Mouse (Mus musculus): ENCODE measurements around the gene Calhm2. TPM values are rescaled to one million over a fixed set of nuclear protein-coding genes. Genes with fewer than 3 reads are reported as not detected.

Gene Calhm2
- polyA plus RNA-seq, 1 experiment from 2014 or later = 0.69 TPM

GRCm38 (mm10) chr19:47067096-47067882 is 70.8 kb downstream of the Calhm2 start, which contains the start of gene Taf5:
Gene Taf5, plus strand, starts transcription at chr19:47067746.
- peak within 1 kb of the TSS; percentile 65 for H3K4me2 ChIP-seq (ENCODE audit: low read depth)
- peak; percentile 98 for DNase-seq (ENCODE audit: low spot score)
- H3K9ac ChIP-seq (ENCODE audit: low read length) = peak within 1 kb of the TSS; percentile 90
- H3K4me3 ChIP-seq (ENCODE audit: low read depth, low read length) = peak within 1 kb of the TSS; percentile 99
- no peaks in the 10 kb centered on the region; the same call in 1 of the 2 replicates for H3K36me3 ChIP-seq (ENCODE audit: control insufficient read depth, insufficient read depth, low read length)
- peak; percentile 76 for ATAC-seq (ENCODE audit: insufficient read depth, low FRiP score, low TSS enrichment)
- H3K27ac ChIP-seq (ENCODE audit: low read depth, low read length) = peak within 1 kb of the TSS; percentile 75
- H3K9me3 ChIP-seq (ENCODE audit: control insufficient read depth, low read length) = no peaks in the 10 kb centered on the region
- no peaks in the 10 kb centered on the region for H3K27me3 ChIP-seq (ENCODE audit: control insufficient read depth, insufficient read depth, low read length)
- 11% methylated on average over 49 of the region's 49 CpGs for WGBS
- peaks cover 6% of the 10 kb centered on the region; the same call in 1 of the 2 replicates for H3K4me1 ChIP-seq (ENCODE audit: control insufficient read depth, insufficient read depth, low read length)

DNA sequence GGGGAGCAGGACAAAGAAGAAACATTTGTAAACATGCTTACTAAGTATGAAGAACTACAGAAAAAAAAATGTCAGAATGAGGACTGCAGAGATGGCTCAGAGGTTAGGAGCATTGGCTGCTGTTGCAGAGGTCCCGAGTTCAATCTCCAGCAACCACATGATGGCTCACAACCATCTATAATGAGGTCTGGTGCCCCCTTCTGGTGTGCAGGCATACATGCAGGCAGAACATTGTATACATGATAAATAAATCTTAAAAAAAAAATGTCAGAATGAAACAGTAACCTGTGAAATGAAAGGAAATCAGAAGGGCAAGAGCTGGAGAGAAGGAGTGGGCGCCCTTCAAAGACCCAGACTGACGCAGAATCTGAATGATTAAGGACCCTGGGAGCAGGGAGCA is 72.2 kb downstream of the Calhm2 start:
- Histone ChIP-seq H3K9ac (ENCODE audit: low read length) (no peak overlapping the region), H3K4me3 (ENCODE audit: low read depth, low read length) (no peak overlapping the region), H3K4me1 (ENCODE audit: control insufficient read depth, insufficient read depth, low read length) (peaks cover 6% of the 10 kb centered on the region; the same call in 1 of the 2 replicates), H3K4me2 (ENCODE audit: low read depth) (no peak overlapping the region), H3K9me3 (ENCODE audit: control insufficient read depth, low read length) (no peaks in the 10 kb centered on the region), H3K27me3 (ENCODE audit: control insufficient read depth, insufficient read depth, low read length) (no peaks in the 10 kb centered on the region), H3K36me3 (ENCODE audit: control insufficient read depth, insufficient read depth, low read length) (no peaks in the 10 kb centered on the region), H3K27ac (ENCODE audit: low read depth, low read length) (no peak overlapping the region)
- DNase-seq (ENCODE audit: low spot score) = no peak
- ATAC-seq (ENCODE audit: insufficient read depth, low FRiP score, low TSS enrichment) = no peak
- WGBS = 95% methylated on average over 3 of the region's 3 CpGs

GRCm38 (mm10) chr19:47057684-47058083 is 80.4 kb downstream of the Calhm2 start:
- Histone ChIP-seq H3K36me3 (ENCODE audit: control insufficient read depth, insufficient read depth, low read length) (no peaks in the 10 kb centered on the region), H3K27ac (ENCODE audit: low read depth, low read length) (no peak overlapping the region), H3K9me3 (ENCODE audit: control insufficient read depth, low read length) (no peaks in the 10 kb centered on the region), H3K4me2 (ENCODE audit: low read depth) (no peak overlapping the region), H3K27me3 (ENCODE audit: control insufficient read depth, insufficient read depth, low read length) (no peaks in the 10 kb centered on the region), H3K9ac (ENCODE audit: low read length) (no peak overlapping the region), H3K4me1 (ENCODE audit: control insufficient read depth, insufficient read depth, low read length) (no peaks in the 10 kb centered on the region), H3K4me3 (ENCODE audit: low read depth, low read length) (no peak overlapping the region)
- WGBS = 68% methylated on average over 1 of the region's 1 CpGs
- no peak for ATAC-seq (ENCODE audit: insufficient read depth, low FRiP score, low TSS enrichment)
- no peak for DNase-seq (ENCODE audit: low spot score)

Other genes with a start within 250 kb of the Calhm2 start
- 276 and 332 TPM in 2 replicates for gene Ina, start 123.6 kb downstream of the Calhm2 start, polyA plus RNA-seq (2014; fragmentation: Nextera tagmentation; extraction: Ambion mirVana)
- gene Nt5c2, start 123.1 kb downstream of the Calhm2 start, polyA plus RNA-seq (2014; fragmentation: Nextera tagmentation; extraction: Ambion mirVana) = 68.3 and 71.7 TPM in 2 replicates
- 31.0 and 33.5 TPM in 2 replicates for gene Pcgf6, start 87.4 kb downstream of the Calhm2 start, polyA plus RNA-seq (2014; fragmentation: Nextera tagmentation; extraction: Ambion mirVana)
- 10.3 and 12.8 TPM in 2 replicates for gene Taf5, start 70.5 kb downstream of the Calhm2 start, polyA plus RNA-seq (2014; fragmentation: Nextera tagmentation; extraction: Ambion mirVana)
- 1,081 and 1,145 TPM in 2 replicates for gene Usmg5, start 47.6 kb downstream of the Calhm2 start, polyA plus RNA-seq (2014; fragmentation: Nextera tagmentation; extraction: Ambion mirVana)
- 9.8 and 11.0 TPM in 2 replicates for gene Pdcd11, start 47.5 kb downstream of the Calhm2 start, polyA plus RNA-seq (2014; fragmentation: Nextera tagmentation; extraction: Ambion mirVana)
- gene Calhm1, start 6.0 kb upstream of the Calhm2 start, polyA plus RNA-seq (2014; fragmentation: Nextera tagmentation; extraction: Ambion mirVana) = not detected in 2 replicates
- not detected in 2 replicates for gene Calhm3, start 19.5 kb upstream of the Calhm2 start, polyA plus RNA-seq (2014; fragmentation: Nextera tagmentation; extraction: Ambion mirVana)
- 4.7 and 5.0 TPM in 2 replicates for gene Neurl1a, start 40.5 kb upstream of the Calhm2 start, polyA plus RNA-seq (2014; fragmentation: Nextera tagmentation; extraction: Ambion mirVana)